Mouse (Mus musculus) kidney, postnatal 4 days (tissue): ENCODE measurements around the gene Hnrnpa1.
A peak's percentile ranks its signal among the peaks of the same experiment; 100 is the strongest.

Source experiments
- DNase-seq, 2 experiments: peaks; one replicate each; pipeline ENCODE4 v3.0.0; 2021; ENCODE audit warnings: mixed read lengths in 2 of 2

Gene Hnrnpa1

DNA sequence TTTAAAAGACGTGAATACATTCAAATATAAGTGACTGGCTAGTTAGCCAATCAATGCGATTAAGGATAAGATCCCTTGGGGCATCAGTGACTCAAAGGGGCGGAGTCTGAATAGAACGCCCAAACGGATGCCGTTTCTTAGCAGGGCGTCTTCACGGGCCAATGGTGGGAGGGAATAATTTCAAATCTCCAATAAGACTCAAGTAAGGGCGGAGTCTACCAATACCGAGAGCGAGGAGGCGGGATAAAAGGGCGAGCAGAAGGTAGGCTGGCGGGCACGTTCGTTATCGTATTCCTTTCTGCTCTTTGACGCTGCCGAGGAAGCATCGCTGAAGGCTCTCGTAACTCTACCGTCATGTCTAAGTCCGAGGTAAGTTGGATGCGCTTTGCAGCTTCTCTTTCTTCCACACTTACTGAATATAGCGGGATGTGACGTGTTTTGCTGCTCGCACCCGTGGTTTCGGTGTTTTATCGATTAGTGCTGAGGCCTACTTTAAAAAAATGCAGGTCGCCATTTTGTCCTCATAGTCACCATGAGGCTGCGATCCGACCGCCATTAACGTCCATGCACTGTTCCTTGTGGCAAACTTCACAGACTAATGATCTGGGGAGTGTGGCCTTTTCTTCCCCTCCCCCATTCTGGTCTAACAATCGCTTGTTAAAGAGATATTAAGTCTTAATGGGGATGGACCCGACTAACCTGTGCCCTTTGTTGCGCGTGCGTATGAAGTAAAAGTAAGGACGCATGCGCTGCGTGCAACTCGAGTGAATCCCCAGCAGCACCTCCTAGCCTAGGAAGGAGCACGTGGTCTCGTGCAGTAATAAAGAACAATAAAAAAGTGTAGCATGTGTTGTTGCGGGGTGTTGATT is at the start of gene Hnrnpa1:
TSS of gene Hnrnpa1 (plus strand) at position 273 of the 869 bp plus-strand sequence.
- DNase-seq: peak; percentile 89 to 95

DNA sequence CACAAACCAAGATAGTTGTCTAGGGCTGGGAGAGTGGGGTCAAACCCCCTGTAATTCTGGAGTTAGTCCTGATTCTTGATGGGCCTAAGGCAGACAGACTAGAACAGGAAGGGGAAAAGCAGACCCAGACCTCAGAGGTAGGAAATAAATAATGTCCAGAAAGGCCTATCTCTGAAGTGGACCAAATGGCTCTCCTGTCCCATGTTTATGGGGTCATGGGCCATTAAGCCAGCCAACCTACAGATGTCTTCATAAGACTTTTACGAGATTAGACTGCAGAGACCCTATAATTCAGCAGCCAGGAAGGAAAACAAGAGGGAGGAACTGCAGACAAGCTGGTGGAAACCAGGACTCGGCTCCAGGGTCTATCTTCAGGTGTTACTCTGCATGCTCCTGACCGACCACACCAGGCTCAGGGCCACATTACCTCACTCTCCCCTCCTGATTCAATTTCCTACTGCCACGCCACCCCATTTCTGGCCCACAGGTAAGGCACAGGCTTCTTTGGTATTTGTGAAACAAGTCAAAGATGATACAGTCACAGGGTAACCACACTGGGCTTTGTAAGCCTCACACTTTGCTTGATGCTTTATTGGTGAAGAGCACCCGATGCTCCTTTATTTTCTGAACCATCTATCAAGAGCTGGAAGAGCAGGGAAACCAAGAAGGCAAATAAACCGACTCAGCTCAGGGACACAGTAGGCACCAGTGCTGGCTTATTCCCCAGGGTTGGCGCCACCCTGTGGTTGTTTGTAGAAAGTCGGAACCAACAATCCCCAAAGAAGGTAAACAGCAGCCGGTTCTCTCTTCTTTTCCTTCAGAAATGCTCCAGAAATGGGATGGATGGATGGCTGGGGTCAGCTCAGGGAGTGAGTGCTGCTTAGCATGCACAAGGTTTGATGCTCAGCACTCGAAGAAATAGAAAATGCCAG is 49.4 kb upstream of the Hnrnpa1 start:
- DNase-seq: peak; percentile 80 to 85

DNA sequence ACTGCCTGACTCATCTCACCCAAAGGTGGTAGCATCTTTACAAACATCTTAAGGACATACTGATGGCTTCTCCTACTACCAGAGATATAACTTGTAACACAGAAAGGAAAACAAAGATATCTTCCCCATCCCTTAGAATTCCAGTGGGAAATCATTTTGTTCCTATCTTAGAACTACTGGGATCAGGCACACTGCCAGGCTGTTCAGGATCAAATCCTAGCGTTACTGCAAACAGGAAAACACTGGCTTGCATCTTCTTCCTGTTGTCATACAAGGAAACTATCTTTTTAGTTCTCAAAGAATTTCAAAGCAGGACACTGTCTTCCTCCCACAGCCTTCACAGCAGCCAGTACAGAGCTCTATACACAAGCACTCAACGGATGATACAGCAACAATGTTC is 46.6 kb upstream of the Hnrnpa1 start:
- peak; percentile 56 to 66 for DNase-seq

DNA sequence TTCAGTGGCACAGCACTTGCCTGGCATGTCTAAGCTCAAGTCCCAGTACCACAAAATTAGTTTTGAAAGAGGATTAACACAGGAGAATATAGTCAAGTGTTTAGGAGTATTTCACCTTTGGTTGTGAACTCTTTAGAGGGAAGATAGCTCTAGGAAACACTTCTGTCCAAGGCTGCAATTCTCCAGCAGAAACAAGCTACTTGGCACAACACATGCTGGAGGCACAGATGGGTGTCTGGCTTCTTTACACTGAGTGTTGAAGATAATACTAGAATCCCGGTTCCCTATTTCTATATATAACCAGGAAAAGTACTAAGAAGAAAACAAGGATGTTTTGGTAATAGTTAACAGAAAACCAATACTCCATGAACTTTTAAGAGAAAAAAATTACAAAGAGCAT is 43.4 kb upstream of the Hnrnpa1 start:
- DNase-seq: no peak

GRCm38 (mm10) chr15:103197785-103198184 is 42.4 kb upstream of the Hnrnpa1 start:
- DNase-seq: no peak

DNA sequence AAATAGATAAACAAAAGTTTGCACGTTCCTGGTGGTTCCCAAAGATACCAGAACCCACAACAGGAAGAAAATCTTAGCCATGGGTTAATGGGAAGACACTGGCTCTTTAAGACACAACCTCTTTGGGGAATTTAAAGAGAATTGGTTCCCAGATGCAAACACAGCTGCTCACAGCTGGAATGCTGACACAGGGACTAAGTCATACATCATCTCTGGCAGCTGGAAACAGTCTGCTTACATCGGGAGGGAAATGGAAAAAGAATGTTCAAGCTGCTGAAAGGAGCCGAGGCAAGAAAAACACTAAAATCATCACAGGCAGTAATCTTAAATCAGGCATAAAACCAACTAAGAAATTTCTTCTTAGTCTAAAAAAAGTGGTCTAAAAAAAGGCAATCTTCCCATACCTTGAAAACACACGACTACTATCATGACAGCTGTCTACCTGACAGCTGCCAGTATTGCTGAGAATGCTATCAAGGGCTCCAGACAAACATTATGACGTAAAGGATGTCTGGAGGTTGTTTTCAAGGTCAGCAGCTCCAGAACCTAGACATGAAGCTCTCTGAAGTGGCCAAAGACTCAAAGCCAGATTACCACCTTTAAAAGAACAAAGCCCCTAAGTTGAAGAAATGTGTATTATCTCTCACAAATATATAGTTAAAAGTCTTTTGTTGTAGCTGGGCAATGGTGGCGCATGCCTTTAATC is 38.0 kb upstream of the Hnrnpa1 start:
- DNase-seq: peak; percentile 83 to 87

DNA sequence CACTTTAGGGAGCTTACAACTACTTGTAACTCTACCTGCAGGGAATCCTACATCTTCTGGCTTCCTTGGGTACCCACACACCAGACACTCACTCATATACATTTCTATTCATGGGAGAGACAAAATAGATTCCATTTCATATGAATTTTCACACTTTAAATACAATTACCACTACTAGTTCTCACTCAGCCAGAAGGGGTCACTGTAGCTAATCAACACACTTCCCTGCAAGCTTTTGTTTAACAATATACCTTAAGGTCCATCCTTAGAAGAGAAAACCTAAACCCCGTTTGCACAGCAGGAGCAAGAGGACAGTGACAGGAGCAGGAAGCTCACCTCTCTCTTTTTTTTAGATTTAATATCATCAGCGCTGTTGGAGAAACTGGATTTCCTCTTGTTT is 35.1 kb upstream of the Hnrnpa1 start:
- no peak for DNase-seq

- DNase-seq: no peak
These were observed 26.1 kb upstream of the Hnrnpa1 start for GRCm38 (mm10) chr15:103214149-103214548.

GRCm38 (mm10) chr15:103214971-103215907 is 25.0 kb upstream of the Hnrnpa1 start:
- DNase-seq: peak; percentile 92 to 95

GRCm38 (mm10) chr15:103216052-103216451 is 24.2 kb upstream of the Hnrnpa1 start:
- DNase-seq: no peak

DNA sequence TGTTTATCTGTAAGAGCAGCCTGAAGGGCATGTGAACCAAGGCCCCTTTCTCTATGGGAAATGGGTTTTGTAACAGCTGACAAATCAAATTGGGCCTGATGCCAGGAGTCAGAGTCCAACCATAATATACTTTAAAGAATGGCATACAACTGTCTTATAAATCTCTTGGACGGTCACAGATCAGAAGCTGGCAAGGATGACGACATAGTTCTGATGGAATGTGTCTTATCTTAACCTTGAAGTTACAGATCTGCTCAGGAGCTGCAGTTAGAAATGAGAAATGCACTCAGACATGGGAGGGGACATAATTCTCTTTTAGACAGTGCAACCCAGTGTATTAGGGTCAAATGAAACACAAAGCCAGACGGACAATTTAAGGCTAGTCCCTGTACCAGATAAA is 19.4 kb upstream of the Hnrnpa1 start:
- DNase-seq: peak in 1 of 2 experiments; percentile 36

GRCm38 (mm10) chr15:103221386-103221785 is 18.8 kb upstream of the Hnrnpa1 start:
- DNase-seq: no peak

DNA sequence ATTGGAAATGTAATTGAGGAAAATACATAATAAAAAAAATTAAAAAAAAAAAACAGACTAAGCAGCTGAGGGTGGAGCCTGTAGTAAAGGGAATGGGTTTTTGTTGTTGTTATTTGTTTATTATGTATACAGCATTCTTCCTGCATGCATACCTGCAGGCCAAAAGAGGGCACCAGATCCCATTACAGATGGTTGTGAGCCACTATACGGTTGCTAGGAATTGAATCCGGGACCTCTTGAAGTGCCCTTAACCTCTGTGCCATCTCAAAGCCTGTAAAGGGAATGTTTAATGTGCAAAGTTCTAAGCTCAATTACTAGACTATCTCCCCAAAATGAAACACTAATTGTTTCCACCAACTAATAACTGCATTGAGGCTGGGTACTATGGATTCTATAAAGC is 16.1 kb upstream of the Hnrnpa1 start:
- DNase-seq: no peak

GRCm38 (mm10) chr15:103227022-103227421 is 13.2 kb upstream of the Hnrnpa1 start:
- DNase-seq: no peak

- DNase-seq: no peak
These were observed 12.7 kb upstream of the Hnrnpa1 start for GRCm38 (mm10) chr15:103227572-103227971.

DNA sequence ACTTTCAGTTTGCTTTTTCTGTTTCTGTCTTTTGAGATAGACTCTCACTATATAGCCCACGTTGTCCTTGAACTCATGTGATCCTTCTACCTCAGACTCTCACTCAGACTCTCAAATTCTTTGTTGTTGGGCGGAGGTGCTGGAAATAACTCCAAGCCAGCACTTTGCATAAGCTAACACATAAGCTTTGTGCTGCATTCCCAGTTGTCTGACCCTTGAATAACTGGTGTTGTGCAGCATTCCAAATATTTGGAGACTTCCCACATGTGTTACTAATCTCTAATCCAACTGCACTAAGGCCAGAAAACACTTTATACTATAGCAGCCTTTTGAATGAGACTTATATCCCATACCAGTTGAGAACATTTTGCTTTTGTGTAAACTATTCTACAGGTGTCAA is 11.3 kb upstream of the Hnrnpa1 start:
- DNase-seq: no peak

DNA sequence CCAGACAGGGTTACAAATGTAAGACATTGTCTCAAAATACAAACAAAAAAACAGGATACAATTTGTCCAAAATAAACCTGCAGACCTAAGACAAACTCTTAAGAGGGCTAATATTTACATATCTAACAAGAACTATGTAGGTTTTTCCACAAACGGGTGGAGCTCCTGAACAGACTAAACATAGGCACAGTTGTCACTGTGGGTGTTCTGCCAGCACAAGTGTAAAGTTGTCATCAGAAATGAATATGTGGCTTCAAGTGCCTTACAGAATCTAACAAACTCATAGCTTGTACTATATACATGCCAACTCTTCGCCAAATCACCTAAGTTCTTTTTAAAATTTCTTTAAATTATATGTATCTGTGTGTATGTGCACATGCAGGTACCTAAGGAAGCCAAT is 7.1 kb upstream of the Hnrnpa1 start:
- no peak for DNase-seq

DNA sequence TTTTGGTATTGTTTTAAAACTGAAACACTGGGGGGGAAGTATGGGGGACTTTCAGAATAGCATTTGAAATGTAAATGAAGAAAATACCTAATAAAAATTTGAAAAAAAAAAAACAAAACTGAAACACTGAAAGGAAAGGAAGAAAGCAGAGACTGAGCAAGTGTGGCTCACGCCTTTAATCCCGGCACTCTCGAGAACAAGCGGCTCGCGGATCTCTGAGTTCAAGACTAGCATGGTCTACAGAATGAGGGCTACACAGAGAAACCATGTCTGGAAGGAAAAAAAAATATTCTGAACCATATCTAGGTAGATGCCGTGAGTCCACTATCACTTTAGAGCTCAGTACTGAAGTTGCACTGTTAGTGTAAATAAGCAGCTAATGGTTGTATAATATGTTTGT is 2.9 kb upstream of the Hnrnpa1 start:
- no peak for DNase-seq

- DNase-seq: peak; percentile 95 to 98
These were observed 1.0 kb upstream of the Hnrnpa1 start for GRCm38 (mm10) chr15:103239130-103239684.

DNA sequence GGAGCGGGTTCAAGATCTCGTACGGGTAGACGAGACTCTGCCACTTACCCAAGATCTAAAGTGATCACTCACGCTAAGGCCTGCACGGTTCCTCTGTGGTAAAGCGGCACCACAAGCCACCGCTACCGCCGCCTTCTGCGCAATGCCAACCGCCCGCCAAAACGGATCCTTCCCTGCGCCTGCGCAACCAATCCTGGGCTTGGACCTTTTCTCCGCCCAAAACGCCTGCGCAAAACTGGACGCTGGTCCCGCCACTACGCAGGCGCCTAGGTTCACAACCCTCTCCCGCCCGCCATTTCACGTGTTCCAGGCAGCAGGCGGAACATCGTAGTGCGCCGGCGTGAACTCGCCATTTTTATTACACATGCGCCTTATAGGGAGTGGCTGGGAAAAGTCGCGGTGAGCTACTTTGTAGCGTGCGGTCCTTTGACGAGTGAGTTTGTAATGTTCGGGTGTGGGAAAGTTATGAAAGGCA is 510 bp upstream of the Hnrnpa1 start, which contains the start of gene Cbx5:
TSS of gene Cbx5 (minus strand) at position 132 of the 475 bp plus-strand sequence.
- DNase-seq: peak; percentile 97 to 99
